Mouse (Mus musculus) activated CD4-positive, CD25-positive, alpha-beta regulatory T cell, adult 4 months (primary cell): Measurements from ENCODE around the gene Gm10964. TPM values are rescaled to one million over a fixed set of nuclear protein-coding genes. Genes with fewer than 3 reads are reported as not detected.

Experiments
- ATAC-seq: one replicate; pipeline ENCODE4 v1.8.0; 2017
- polyA plus RNA-seq, 2 experiments: library from polyadenylated mRNA; unstranded; fragments of 100-300 nt; shearing (Covaris generic); gene quantifications; one replicate each; pipeline ENCODE4 v1.2.1; 2017

Gm10964 gene
- polyA plus RNA-seq, result not detected

DNA sequence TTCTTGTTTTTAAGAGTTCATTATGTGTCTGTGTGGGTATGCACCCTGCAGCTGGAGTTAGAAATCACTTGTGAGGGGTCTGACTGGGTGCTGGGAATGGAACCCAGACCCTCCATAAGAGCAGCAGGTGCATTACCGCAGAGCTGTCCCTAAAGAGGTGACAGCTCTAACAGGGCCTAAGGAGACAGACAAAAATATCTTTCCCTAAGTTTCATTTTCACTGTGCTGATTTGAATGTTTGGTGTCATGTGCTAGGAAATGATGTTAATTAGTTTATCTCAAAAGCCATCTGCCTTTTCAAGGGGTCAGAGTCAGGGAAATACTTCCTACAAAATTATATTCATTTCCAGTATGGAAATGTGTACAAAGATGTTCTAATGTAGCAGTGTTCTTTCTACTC lies at the start of gene Gm10964:
Gene Gm10964 (plus strand): TSS at position 38 of the 400 bp plus-strand sequence.
- no peak for ATAC-seq

DNA sequence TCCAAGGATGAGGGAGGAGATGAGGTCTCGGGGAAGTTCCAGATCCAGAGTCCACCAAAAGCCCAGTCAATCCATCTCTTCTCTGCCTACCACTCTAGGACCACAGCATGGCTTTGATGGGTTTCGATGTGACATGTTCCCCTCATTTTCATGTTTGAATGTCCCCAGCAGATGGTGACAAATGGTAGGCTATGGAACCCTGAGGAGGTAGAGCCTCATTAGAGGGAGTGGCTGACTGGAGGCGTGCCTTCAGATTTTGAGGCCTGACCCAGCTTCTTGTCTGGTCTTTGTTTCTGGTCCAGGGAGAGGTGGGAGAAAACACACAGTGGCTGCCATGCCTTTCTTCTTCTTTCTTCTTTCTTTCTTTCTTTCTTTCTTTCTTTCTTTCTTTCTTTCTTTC lies 48.7 kb upstream of the Gm10964 start:
- no peak for ATAC-seq

DNA sequence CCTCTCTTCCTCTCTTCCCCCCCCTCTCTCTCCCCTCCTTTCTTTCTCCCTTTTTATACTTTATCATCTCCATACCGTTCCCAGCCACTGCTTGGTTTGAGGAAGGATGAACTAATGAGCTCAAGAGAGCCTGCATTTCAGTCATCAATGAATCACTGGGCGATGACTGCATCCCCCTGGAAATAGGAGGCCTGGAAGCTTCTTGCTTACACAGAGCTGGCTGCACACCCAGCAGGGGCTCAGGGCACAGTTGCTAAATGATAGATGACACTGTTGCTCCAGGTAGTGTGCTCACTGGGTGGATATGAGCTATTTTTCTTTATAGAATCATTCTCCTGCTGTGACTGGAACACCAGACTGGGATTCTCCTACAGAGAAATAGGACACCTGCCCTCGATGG lies 43.6 kb upstream of the Gm10964 start:
- ATAC-seq, result no peak

DNA sequence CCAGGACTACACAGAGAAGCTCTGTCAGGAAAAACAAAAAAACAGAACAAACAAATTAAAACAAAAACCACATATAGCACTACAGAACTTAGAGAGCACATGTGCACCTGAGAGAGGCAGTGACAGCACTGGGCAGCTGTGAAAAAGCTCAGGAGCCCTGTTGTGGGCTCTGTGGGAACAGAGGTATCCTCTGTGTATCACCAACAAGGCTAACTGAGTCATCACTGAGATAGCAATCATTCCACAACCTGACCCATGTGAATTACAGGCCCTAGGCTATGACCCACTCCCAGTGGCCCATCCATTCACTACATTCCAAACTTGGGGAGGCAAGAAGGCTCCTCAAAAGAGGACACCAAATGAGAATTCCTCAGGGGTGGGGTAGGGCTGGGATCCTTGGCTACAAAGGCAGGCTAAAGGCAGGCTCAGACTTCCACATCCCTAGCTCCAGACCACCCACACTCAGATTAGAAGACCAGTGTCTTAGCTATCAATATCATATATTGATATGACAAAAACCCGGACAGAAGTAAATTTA lies 42.7 kb upstream of the Gm10964 start:
- ATAC-seq, result no peak

DNA sequence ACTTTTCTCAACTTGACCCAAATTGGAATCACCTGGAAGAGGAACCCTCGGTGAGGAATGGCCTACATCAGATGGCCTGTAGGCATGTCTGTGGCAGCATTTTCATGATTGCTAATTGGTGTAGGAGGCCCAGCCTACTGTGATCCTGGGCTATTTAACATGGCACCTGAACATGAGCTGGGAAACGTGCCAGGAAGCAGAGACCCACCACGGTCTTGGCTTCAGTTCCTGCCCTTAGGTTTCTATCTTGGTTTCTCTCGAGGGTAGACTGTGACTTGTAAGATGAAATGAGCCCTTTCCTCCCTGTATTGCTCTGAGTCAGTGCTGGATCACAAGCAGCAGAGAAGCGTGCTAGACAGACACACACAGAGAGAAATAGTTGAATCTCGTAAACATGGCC lies 34.5 kb upstream of the Gm10964 start:
- no peak for ATAC-seq

DNA sequence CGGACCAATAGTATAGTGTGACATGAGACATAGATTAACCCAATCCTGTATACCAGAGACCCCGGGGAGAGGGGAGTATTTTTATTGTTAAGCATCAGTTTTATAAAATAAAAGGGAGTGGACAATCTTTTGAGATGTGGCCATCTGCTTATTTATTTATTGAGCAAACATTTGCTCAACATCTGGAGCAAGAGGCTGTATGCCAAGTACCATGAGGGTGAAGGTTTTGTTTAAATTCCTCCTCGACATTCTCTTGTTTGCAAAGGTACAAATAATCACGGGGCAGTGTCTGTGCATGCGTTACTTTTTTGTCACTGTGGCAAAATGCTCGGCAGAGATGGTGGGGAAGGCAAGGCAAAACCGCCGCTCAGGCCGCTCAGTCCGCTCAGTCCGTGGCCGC lies 33.7 kb upstream of the Gm10964 start:
- no peak for ATAC-seq

DNA sequence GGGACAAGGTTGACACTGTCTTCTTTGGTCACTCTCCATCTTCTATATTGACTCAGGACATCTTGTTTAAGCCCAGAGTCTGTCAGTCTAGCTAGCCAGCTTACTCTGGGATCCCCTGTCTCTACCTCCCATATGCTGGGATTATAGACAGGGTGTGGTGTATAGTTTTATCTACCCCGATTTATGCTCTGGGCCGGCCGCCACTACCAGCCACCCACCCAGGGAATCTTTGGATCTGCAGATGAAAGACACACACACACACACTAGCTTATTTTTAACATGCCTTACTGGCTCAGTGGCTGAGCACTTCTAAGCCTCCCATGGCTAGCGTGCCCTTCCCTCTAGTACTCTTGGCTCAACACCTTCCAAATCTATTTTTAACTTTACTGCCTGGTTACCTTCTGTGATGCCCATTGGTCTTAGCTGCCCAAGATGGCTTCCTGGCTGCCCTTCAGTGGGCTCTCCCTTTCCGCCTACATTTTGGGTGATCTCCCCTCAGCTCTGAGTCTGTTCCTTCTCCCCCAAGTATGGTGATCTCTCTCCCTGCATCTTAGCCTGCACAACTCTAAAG lies 29.6 kb upstream of the Gm10964 start:
- no peak for ATAC-seq

DNA sequence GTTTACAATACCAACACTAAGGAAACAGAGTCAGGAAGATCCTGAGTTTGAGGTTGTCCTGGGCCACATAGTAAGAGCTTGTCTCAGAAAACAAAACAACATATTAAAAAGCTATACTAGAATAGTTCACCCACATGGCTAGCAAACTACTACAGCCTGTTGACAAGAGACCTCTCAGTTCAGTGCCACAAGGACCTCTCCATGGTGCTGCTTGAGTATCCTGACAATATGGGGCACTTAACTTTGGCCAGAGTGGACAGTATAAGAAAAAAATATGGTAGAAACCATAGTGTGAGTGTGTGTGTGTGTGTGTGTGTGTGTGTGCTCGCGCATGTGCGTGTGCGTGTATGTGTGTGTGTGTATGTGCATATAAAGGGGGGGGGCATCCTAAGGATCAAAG lies 27.0 kb upstream of the Gm10964 start:
- ATAC-seq, result no peak

DNA sequence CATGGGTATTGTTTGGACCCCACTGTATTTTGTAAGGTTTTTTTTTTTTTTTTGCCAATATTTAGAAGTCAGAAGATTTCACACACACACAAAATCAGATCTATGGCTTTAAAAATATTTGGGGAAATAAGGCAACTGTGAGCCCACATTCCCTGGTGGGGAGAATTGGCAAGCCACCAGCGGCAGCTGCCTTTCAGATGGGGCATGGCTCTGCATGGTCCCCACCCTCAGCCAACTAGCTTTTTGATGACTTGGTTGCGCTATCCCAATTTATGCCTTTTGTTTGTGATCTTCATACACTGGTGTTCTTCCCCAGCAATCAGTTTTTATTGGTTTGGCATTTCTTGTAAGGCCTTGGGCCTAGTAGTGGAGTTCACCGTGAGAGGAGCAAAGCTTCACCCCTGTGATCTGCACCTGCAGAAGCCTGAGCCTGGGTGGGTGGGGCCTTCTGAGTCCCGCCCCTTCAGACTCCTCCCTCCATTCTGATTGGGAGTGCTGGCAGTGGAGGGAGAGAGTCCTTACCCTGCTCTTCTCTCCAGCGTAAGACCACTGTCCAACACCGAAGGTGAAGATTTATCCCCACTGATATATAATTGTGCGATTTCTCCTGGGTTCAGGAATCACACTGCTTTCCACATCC lies 24.8 kb upstream of the Gm10964 start:
- ATAC-seq, result no peak

DNA sequence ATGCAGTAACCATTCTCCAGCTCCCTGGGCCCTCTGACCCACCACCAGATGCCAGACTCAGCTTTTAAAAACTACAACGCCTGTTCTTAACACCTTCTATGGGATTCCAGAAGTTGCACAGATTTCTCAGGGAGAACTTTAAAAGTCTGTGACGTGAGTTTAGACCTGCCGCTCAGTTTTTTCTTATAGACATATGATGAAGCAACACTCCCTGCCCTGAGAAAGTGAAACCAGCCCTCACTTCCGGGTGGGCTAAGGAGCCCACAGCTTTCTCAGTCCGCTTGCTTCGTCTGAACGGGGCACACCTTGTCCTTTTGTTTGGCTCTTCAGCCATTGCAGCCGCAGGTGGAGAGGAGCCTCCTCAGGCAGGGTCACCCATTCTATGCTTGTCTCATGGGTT lies 24.2 kb upstream of the Gm10964 start:
- no peak for ATAC-seq

DNA sequence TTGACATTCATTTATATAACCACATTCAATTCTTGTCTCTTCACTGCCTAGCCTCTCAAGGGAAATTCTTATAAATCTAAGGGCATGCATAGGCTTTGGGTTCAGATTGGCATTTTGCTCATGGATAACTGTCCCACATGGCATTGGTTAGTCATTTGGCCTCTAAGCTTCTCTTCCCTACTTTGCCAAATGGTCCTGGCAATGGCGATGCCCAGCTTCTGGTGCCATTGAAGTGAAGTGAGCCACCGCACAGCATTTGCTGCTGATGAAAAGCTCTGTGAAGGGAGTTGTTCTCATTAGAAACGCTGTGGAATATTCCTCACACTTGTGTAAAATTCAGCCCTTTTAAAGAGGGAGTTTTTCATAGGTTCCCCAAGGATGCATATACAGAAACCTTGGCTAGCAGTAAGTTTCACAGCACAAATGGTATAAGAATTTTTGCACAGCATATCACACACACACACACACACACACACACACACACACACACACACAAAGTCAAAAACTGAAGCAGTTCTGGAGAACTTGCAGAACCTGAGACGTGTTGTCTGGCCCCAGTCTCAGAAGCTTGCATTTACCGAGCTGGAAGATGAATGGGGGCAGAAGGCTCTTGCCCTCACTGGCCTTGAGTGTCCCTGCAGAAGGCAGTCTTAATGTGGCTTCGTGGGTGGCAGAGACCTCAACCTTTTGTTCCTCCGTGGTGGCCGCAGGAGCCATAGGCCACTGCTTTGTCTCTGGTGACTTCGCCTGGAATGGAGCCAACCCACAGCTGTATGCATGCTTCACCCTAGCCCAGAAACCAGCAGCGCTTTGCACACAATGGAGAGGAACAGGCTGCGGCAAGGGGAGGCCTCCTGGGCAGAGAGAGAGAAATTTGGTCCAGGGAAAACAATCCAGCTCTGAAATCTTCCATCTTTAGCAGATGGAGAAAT lies 23.1 kb upstream of the Gm10964 start:
- no peak for ATAC-seq

DNA sequence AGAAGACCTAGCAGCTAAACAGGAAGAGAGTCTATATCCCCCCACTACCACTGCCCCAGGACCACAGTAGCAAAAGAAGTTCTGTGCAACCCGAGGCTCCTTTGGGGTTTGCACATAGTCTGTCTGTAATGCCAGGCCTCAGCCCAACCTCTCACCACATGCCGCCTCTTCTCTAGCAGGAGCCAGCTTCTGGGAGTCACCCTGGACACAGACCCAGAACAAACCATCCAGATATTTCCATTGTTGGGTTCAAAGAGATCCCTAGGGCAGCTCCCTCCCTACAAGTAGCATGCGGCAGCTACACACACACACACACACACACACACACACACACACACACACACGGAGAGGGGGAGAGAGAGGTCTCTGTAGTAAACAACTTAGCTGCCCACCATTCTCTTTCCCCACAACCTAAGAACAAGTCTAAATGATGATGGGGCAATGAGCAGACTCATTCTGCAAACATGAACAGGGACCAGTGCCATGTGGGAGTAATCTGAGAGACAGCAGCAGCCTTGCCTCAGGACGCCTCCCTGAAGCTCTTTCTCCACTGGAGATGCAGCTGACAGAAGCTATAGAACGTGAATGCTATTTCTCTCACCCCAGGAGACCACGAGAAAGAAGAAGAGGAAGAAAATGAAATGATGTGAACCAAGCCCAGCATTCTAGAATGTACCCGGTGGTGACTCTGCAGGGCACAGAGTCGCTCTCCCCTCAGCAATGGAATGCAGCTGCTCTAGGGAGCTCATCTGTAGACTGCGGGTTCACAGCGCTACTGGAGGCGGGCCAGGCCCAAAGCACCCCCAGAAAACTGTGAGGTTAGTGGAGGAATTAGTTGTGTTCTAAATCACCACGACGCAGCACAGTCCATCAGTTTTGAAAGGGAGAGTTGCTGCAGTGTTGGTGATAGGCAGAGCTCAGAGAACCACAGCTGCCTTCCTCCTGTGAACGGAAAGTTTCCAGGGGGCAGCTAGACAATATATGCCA lies 22.1 kb upstream of the Gm10964 start:
- no peak for ATAC-seq

DNA sequence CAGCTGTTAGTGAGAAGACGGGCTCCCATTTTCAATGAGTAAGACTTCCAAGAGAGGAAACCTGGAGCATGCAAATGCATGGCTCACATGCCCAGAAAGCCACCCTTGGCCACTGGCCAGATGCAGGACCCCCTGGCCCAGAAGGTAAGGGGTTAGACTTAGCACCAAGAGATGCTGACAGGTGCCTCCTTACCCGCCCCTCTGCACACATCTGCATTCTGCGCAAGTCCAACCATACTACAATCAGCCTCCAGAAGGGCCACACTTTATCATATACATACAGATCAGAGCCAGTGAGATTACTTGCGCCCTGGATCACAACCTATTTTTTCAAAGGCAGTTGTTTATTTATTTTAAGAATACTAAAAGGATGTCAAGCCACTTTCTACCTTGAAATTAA lies 20.4 kb upstream of the Gm10964 start:
- ATAC-seq, result no peak

DNA sequence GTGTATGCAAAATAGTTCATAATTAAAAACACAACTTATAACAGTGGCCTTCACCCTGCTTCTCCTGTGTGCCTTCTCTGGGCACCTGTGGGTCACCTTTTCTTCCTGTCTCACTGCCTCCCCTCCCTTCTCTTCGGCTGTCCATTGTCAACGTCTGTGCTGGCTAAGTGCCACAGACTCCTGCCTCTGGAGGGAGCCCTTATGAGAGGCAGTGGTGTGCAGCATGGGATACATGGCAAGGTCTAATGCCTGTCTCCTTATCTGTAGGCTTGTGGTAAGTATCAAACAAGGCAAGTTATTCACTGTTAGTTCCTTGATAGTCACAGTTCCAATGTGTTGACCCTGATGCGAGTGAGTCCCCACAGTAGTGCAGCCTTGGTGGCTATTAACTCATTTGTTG lies 15.0 kb upstream of the Gm10964 start:
- no peak for ATAC-seq

DNA sequence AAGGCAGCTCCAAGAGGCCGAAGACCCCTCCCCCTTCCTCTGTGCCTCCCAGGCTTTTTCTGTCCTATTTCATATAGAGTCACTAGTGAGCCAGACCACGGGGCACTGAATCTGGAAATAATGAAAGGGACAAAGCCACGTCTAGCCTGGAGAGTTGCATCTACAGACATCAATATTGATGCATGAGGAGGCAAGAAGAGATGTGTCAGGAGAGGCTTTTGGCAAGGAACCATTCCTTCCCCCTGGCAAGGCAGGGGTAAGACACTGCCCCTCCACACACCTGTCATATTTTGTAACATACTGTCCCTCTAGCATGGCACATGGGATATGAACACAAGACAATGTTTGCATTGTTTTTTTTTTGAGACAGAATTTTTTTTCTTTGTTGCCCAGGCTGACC lies 12.5 kb upstream of the Gm10964 start:
- ATAC-seq, result no peak

DNA sequence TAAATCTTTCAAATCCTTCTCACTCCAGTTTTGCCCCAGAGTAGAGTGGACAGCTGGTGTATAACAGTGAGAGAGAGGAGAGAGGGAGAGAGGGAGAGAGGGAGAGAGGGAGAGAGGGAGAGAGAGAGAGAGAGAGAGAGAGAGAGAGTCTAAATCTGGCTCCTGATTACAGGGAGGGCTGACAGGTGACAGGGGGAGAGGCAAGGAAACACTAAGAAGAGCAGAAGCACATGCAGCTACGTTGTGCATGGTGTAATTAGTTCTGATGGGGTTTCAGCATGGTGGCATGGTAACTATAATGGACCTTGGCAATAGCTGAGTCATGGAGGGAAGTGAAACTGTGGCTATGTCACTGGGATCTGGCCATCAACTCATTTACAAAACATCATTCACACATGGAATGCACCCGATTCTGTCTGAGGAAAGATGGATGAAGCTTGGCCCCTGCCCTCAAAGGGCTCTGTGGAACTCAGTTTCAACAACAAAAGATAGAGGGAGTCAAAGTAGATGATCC lies 11.3 kb upstream of the Gm10964 start:
- ATAC-seq, result no peak

DNA sequence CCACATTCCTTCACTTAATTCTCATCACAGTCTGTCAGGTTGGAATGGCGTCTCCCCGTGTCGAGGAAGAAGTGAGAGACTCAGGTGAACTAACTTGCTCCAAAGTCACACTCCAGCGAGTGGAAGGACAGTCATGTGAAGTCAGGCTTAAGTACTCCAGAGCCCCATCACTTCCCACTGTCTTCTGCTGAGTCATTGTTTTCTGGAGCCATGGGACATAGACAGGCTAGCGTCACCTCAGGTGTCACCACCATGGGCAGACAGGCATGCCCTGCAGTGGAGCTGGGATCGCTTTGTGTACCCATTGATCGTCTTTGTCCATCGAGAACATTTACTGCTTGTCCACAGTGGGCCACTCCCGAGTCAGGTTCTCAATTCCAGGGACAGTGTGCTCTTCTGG lies 9.3 kb upstream of the Gm10964 start:
- no peak for ATAC-seq

DNA sequence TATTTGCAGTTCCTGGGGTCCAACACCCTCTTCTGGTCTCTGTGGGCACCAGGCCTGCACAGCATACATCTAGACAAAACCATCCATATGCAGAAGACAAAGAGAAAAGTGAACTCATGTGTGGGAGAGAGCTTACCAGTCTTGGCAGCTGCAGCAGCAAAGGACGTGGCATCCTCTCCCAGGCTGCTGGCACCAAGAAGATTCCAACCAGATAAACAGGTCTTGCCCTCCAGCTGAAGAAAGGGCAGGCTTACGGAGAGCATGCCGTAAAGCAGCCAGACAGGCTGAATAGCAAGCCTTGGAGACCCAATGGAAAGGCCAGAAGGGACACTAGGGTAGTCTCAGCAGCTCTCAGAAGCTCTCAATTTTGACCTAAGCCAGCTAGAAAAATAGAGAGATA lies 7.0 kb upstream of the Gm10964 start:
- no peak for ATAC-seq

DNA sequence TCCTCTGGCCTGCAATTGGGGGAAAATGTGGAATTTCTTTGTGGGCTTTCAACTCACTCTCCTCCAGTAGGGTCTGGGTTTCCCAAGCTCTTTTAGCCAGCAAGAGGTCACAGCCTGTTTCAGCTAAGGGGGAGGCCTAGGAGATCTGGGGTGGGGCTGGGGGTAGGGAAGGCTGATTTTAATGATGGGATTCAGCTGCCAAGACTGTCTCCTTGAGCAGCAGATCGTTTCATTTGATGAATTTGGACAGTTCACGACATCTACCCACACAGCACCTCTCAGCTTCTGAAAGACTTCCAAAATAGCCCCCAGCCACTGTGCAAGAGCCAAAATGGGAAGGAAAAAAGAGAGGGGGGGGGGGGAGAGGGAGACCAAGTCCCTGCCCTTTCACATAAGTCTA lies 6.0 kb upstream of the Gm10964 start:
- ATAC-seq, result no peak

DNA sequence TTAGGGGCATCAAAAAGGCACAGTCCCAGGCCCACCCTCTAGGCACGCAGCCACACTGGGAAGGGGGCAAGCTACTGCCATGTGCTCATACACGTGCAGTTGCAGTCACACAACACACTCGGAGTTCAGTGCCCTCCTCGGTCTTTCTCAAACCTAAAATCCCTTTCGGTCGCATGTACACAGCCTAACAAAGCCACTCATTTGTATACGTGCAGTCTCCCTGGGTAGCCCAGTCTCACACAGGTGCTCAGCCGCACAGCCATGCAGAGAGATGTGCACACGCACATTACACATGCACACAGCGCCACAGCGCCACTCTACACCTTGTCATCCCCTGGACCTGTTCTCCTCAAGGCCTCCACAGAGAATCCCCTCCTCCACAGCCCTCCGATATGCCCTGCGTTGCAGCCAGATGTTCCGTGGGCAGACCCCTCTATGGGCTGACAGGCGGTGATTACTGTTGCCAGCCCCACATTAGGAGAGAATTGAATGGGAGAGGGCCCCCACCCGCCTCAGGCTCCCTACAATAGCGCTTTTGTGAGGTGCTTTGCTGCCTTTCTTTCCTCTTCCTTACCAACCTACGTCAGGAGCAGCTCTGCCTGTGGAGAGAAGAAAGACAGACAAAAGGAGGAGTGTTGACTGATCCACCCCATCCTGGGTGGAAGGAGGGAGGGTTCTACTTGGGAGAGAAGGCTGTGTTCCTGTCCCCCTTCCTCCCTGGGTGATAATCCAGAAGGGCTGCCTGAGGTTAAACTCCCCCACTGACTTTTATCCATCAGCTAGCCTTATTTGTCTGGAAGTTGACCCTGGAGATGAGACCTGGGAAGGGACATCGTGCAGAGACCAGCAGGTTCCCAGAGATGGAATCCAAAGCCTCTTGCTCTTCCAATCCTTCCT lies 5.1 kb upstream of the Gm10964 start:
- no peak for ATAC-seq
